7 mouse cellular contexts compared by ENCODE assay signal in genomic region chr12:54656396-54657171, GRCm38 (mm10). TPM values are rescaled to one million over a fixed set of nuclear protein-coding genes. Genes with fewer than 3 reads are reported as not detected.
A peak's percentile ranks its signal among the peaks of the same experiment; 100 is the strongest.
DNase-seq lines count a peak whose midpoint lies in the region; ATAC-seq lines count a peak whose summit lies in the region.

TSS of gene Sptssa (minus strand) at chr12:54656573.

- 0 out of 2 replicates have a peak, but pooled peaks cover 3% of the 10 kb centered on the region for H3K36me3 ChIP-seq in embryonic facial prominence, embryonic 10.5 days (replicated peaks)
- peaks cover 7% of the 10 kb centered on the region; the same call in 1 of the 2 replicates for H3K36me3 ChIP-seq in limb, embryonic 10.5 days
- no peaks in the 10 kb centered on the region for H3K36me3 ChIP-seq in midbrain, embryonic 13.5 days

- peak within 1 kb of the TSS; percentile 70 for H3K4me2 ChIP-seq in midbrain, embryonic 13.5 days (replicated peaks)

- no peaks in the 10 kb centered on the region for H3K27me3 ChIP-seq in embryonic facial prominence, embryonic 10.5 days (replicated peaks; ENCODE audit: low read depth, poor library complexity, severe bottlenecking)
- H3K27me3 ChIP-seq in limb, embryonic 10.5 days (ENCODE audit: low read depth, poor library complexity, severe bottlenecking), result no peaks in the 10 kb centered on the region
- H3K27me3 ChIP-seq in midbrain, embryonic 13.5 days, result peaks cover 3% of the 10 kb centered on the region; the same call in 1 of the 2 replicates

- H3K9me3 ChIP-seq in embryonic facial prominence, embryonic 10.5 days, result no peaks in the 10 kb centered on the region
- H3K9me3 ChIP-seq in limb, embryonic 10.5 days (replicated peaks), result no peaks in the 10 kb centered on the region
- H3K9me3 ChIP-seq in midbrain, embryonic 13.5 days, result no peaks in the 10 kb centered on the region

- DNase-seq in adrenal gland, postnatal 10 days, result peak; percentile 98
- DNase-seq in embryonic facial prominence, embryonic 10.5 days (ENCODE audit: low spot score), result peak; percentile 99
- peak; percentile 95 for DNase-seq in kidney, adult 11 months
- peak; percentile 97 for DNase-seq in limb, embryonic 10.5 days (ENCODE audit: low spot score)
- DNase-seq in spleen, adult 12 weeks (ENCODE audit: low spot score), result peak; percentile 93

- peak; percentile 75 for ATAC-seq in granulocyte monocyte progenitor cell, adult 5-6 weeks (replicated peaks; ENCODE audit: poor library complexity, severe bottlenecking)
- ATAC-seq in midbrain, embryonic 13.5 days, result peak; percentile 100

- WGBS in embryonic facial prominence, embryonic 10.5 days, result 9% methylated on average over 53 of the region's 53 CpGs
- WGBS in limb, embryonic 10.5 days, result 9% methylated on average over 53 of the region's 53 CpGs
- 8% methylated on average over 53 of the region's 53 CpGs for WGBS in midbrain, embryonic 13.5 days

- H3K27ac ChIP-seq in embryonic facial prominence, embryonic 10.5 days (replicated peaks), result peak within 1 kb of the TSS; percentile 95
- H3K27ac ChIP-seq in limb, embryonic 10.5 days, result peak within 1 kb of the TSS; percentile 91
- H3K27ac ChIP-seq in midbrain, embryonic 13.5 days, result peak within 1 kb of the TSS; percentile 87

- H3K4me1 ChIP-seq in embryonic facial prominence, embryonic 10.5 days, result peaks cover 33% of the 10 kb centered on the region
- peaks cover 25% of the 10 kb centered on the region for H3K4me1 ChIP-seq in limb, embryonic 10.5 days
- peaks cover 34% of the 10 kb centered on the region for H3K4me1 ChIP-seq in midbrain, embryonic 13.5 days (replicated peaks)

- peak within 1 kb of the TSS; percentile 82 for H3K9ac ChIP-seq in midbrain, embryonic 13.5 days (replicated peaks)

- H3K4me3 ChIP-seq in embryonic facial prominence, embryonic 10.5 days, result peak within 1 kb of the TSS; percentile 74
- peak within 1 kb of the TSS; percentile 63 for H3K4me3 ChIP-seq in limb, embryonic 10.5 days
- H3K4me3 ChIP-seq in midbrain, embryonic 13.5 days (replicated peaks), result peak within 1 kb of the TSS; percentile 68

RNA-seq across cellular contexts. Expression of gene Sptssa, which starts in this region (rescaled TPM):
- 10 to 100 TPM; 76.7 to 77.1 TPM for total RNA-seq in adrenal gland, postnatal 10 days (2021)
- polyA plus RNA-seq in embryonic facial prominence, embryonic 10.5 days (2016; fragmentation: Nextera tagmentation; extraction: Ambion mirVana), result 148 and 155 TPM in 2 replicates
- total RNA-seq in granulocyte monocyte progenitor cell, adult 5-6 weeks (2014; fragmentation: Nextera tagmentation), result 203 and 212 TPM in 2 replicates
- 155 and 195 TPM in 2 replicates for total RNA-seq in granulocyte monocyte progenitor cell, adult 5-6 weeks (2017)
- 130 and 143 TPM in 2 replicates for polyA plus RNA-seq in limb, embryonic 10.5 days (2016; fragmentation: Nextera tagmentation; extraction: Ambion mirVana)
- 174 and 200 TPM in 2 replicates for polyA plus RNA-seq in midbrain, embryonic 13.5 days (2015; fragmentation: Nextera tagmentation; extraction: Ambion mirVana)

Comparison
In these comparisons a context has a peak if more than half of its experiments do, and no peak if none do; other contexts are left out.
1. Peak in every context shown above with its lines: DNase-seq, ATAC-seq, H3K4me3 ChIP-seq and H3K27ac ChIP-seq.